Mouse (Mus musculus): Measurements from ENCODE around the gene Gnb1l. TPM values are rescaled to one million over a fixed set of nuclear protein-coding genes. Genes with fewer than 3 reads are reported as not detected.

Gnb1l gene
- polyA plus RNA-seq, 1 experiment from 2014 or later = 11.5 TPM

Other genes with a start within 250 kb of the Gnb1l start
- gene Ranbp1, start 250.0 kb upstream of the Gnb1l start, polyA plus RNA-seq (2016; fragmentation: Nextera tagmentation; extraction: Ambion mirVana) = 675 and 701 TPM in 2 replicates
- 1.7 and 3.9 TPM in 2 replicates for gene Gm49776, start 240.4 kb upstream of the Gnb1l start, polyA plus RNA-seq (2016; fragmentation: Nextera tagmentation; extraction: Ambion mirVana)
- gene Dgcr8, start 209.5 kb upstream of the Gnb1l start, polyA plus RNA-seq (2016; fragmentation: Nextera tagmentation; extraction: Ambion mirVana) = 34.2 and 35.0 TPM in 2 replicates
- 48.2 and 50.5 TPM in 2 replicates for gene Tango2, start 150.6 kb upstream of the Gnb1l start, polyA plus RNA-seq (2016; fragmentation: Nextera tagmentation; extraction: Ambion mirVana)
- gene Arvcf, start 150.5 kb upstream of the Gnb1l start, polyA plus RNA-seq (2016; fragmentation: Nextera tagmentation; extraction: Ambion mirVana) = 105 and 119 TPM in 2 replicates
- gene Txnrd2, start 72.3 kb upstream of the Gnb1l start, polyA plus RNA-seq (2016; fragmentation: Nextera tagmentation; extraction: Ambion mirVana) = 20.2 and 20.3 TPM in 2 replicates
- 58.4 and 60.3 TPM in 2 replicates for gene Comt, start 71.9 kb upstream of the Gnb1l start, polyA plus RNA-seq (2016; fragmentation: Nextera tagmentation; extraction: Ambion mirVana)
- 2.3 and 2.9 TPM in 2 replicates for gene Rtl10, start 188 bp downstream of the Gnb1l start, polyA plus RNA-seq (2016; fragmentation: Nextera tagmentation; extraction: Ambion mirVana)
- gene Tbx1, start 92.0 kb downstream of the Gnb1l start, polyA plus RNA-seq (2016; fragmentation: Nextera tagmentation; extraction: Ambion mirVana) = 15.4 and 15.5 TPM in 2 replicates
- 10.1 and 11.1 TPM in 2 replicates for gene Gp1bb, start 123.7 kb downstream of the Gnb1l start, polyA plus RNA-seq (2016; fragmentation: Nextera tagmentation; extraction: Ambion mirVana)
- gene Gm49601, start 127.7 kb downstream of the Gnb1l start, polyA plus RNA-seq (2016; fragmentation: Nextera tagmentation; extraction: Ambion mirVana) = 12.6 and 13.5 TPM in 2 replicates
- gene Sept5, start 131.2 kb downstream of the Gnb1l start, polyA plus RNA-seq (2016; fragmentation: Nextera tagmentation; extraction: Ambion mirVana) = 98.7 and 105 TPM in 2 replicates

All from hindbrain, embryonic 12.5 days (tissue).